Mouse (Mus musculus): Measurements from ENCODE around the gene Pon3. TPM values are rescaled to one million over a fixed set of nuclear protein-coding genes. Genes with fewer than 3 reads are reported as not detected.

Gene Pon3
- polyA plus RNA-seq, 1 experiment from 2014 or later, result 35.2 TPM

GRCm38 (mm10) chr6:5180645-5181044 lies 75.4 kb downstream of the Pon3 start:
- Histone ChIP-seq H3K4me3 (ENCODE audit: low read depth, low read length) (no peak overlapping the region), H3K9me3 (replicated peaks; ENCODE audit: control insufficient read depth, low read length) (no peaks in the 10 kb centered on the region), H3K4me1 (ENCODE audit: control insufficient read depth, insufficient read depth, low read length) (peaks cover 2% of the 10 kb centered on the region; the same call in 1 of the 2 replicates), H3K27me3 (ENCODE audit: control insufficient read depth, insufficient read depth, low read length) (no peaks in the 10 kb centered on the region), H3K4me2 (no peak overlapping the region), H3K36me3 (ENCODE audit: control insufficient read depth, insufficient read depth, low read length) (no peaks in the 10 kb centered on the region), H3K27ac (ENCODE audit: low read depth, low read length) (no peak overlapping the region), H3K9ac (ENCODE audit: low read depth, low read length) (no peak overlapping the region)
- 76% methylated on average over 5 of the region's 5 CpGs for WGBS (ENCODE audit: insufficient replicate concordance)
- no peak for ATAC-seq (replicated peaks; ENCODE audit: insufficient number of reproducible peaks, low FRiP score, low TSS enrichment)

DNA sequence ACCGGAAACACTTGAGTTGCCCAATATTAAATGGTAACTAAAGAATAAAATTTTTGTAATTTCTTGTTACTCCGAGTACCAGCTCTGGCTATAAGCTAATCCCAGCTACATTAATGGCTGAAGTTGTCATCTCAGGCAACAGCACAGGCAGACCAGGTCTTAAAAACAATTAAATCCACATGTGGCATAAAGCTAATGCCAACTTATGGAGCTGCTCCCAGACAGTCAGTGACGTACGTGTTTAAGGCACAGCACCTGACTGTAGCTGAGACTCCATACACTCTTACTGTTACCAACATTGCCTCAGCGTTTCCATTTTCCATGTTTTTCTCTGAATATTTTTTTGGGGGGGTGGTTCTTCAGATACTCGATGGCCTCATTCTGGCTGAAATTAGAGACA lies 76.9 kb downstream of the Pon3 start:
- H3K4me3 ChIP-seq (ENCODE audit: low read depth, low read length), result no peak overlapping the region
- WGBS (ENCODE audit: insufficient replicate concordance), result 81% methylated on average over 6 of the region's 6 CpGs
- no peak overlapping the region for H3K4me2 ChIP-seq
- H3K9me3 ChIP-seq (replicated peaks; ENCODE audit: control insufficient read depth, low read length), result no peaks in the 10 kb centered on the region
- no peaks in the 10 kb centered on the region for H3K36me3 ChIP-seq (ENCODE audit: control insufficient read depth, insufficient read depth, low read length)
- H3K27ac ChIP-seq (ENCODE audit: low read depth, low read length), result no peak overlapping the region
- no peaks in the 10 kb centered on the region for H3K27me3 ChIP-seq (ENCODE audit: control insufficient read depth, insufficient read depth, low read length)
- H3K9ac ChIP-seq (ENCODE audit: low read depth, low read length), result no peak overlapping the region
- ATAC-seq (replicated peaks; ENCODE audit: insufficient number of reproducible peaks, low FRiP score, low TSS enrichment), result no peak
- H3K4me1 ChIP-seq (ENCODE audit: control insufficient read depth, insufficient read depth, low read length), result peaks cover 2% of the 10 kb centered on the region; the same call in 1 of the 2 replicates

- Histone ChIP-seq H3K27ac (ENCODE audit: low read depth, low read length) (no peak overlapping the region), H3K4me2 (peak overlapping the region; percentile 20), H3K36me3 (ENCODE audit: control insufficient read depth, insufficient read depth, low read length) (no peaks in the 10 kb centered on the region), H3K9ac (ENCODE audit: low read depth, low read length) (no peak overlapping the region), H3K4me1 (ENCODE audit: control insufficient read depth, insufficient read depth, low read length) (peaks cover 2% of the 10 kb centered on the region; the same call in 1 of the 2 replicates), H3K4me3 (ENCODE audit: low read depth, low read length) (no peak overlapping the region), H3K9me3 (replicated peaks; ENCODE audit: control insufficient read depth, low read length) (no peaks in the 10 kb centered on the region), H3K27me3 (ENCODE audit: control insufficient read depth, insufficient read depth, low read length) (no peaks in the 10 kb centered on the region)
- WGBS (ENCODE audit: insufficient replicate concordance), result 62% methylated on average over 19 of the region's 19 CpGs
- no peak for ATAC-seq (replicated peaks; ENCODE audit: insufficient number of reproducible peaks, low FRiP score, low TSS enrichment)
Measured at GRCm38 (mm10) chr6:5177967-5178891, 77.9 kb downstream of the Pon3 start.

GRCm38 (mm10) chr6:5174179-5174812 lies 81.8 kb downstream of the Pon3 start:
- WGBS (ENCODE audit: insufficient replicate concordance), result 80% methylated on average over 10 of the region's 10 CpGs
- Histone ChIP-seq H3K36me3 (ENCODE audit: control insufficient read depth, insufficient read depth, low read length) (no peaks in the 10 kb centered on the region), H3K4me3 (ENCODE audit: low read depth, low read length) (no peak overlapping the region), H3K4me2 (no peak overlapping the region), H3K27ac (ENCODE audit: low read depth, low read length) (no peak overlapping the region), H3K9me3 (replicated peaks; ENCODE audit: control insufficient read depth, low read length) (no peaks in the 10 kb centered on the region), H3K4me1 (ENCODE audit: control insufficient read depth, insufficient read depth, low read length) (peaks cover 2% of the 10 kb centered on the region; the same call in 1 of the 2 replicates), H3K9ac (ENCODE audit: low read depth, low read length) (no peak overlapping the region), H3K27me3 (ENCODE audit: control insufficient read depth, insufficient read depth, low read length) (no peaks in the 10 kb centered on the region)
- ATAC-seq (replicated peaks; ENCODE audit: insufficient number of reproducible peaks, low FRiP score, low TSS enrichment), result no peak

- no peak overlapping the region for H3K9ac ChIP-seq (ENCODE audit: low read depth, low read length)
- no peaks in the 10 kb centered on the region for H3K36me3 ChIP-seq (ENCODE audit: control insufficient read depth, insufficient read depth, low read length)
- ATAC-seq (replicated peaks; ENCODE audit: insufficient number of reproducible peaks, low FRiP score, low TSS enrichment), result no peak
- peak overlapping the region; percentile 19; the same call in 1 of the 2 replicates for H3K4me2 ChIP-seq
- no peaks in the 10 kb centered on the region; the same call in 1 of the 2 replicates for H3K4me1 ChIP-seq (ENCODE audit: control insufficient read depth, insufficient read depth, low read length)
- no peaks in the 10 kb centered on the region for H3K9me3 ChIP-seq (replicated peaks; ENCODE audit: control insufficient read depth, low read length)
- no peak overlapping the region for H3K27ac ChIP-seq (ENCODE audit: low read depth, low read length)
- WGBS (ENCODE audit: insufficient replicate concordance), result 65% methylated on average over 9 of the region's 9 CpGs
- no peaks in the 10 kb centered on the region for H3K27me3 ChIP-seq (ENCODE audit: control insufficient read depth, insufficient read depth, low read length)
- H3K4me3 ChIP-seq (ENCODE audit: low read depth, low read length), result no peak overlapping the region
Measured at GRCm38 (mm10) chr6:5172571-5172970, 83.5 kb downstream of the Pon3 start.

DNA sequence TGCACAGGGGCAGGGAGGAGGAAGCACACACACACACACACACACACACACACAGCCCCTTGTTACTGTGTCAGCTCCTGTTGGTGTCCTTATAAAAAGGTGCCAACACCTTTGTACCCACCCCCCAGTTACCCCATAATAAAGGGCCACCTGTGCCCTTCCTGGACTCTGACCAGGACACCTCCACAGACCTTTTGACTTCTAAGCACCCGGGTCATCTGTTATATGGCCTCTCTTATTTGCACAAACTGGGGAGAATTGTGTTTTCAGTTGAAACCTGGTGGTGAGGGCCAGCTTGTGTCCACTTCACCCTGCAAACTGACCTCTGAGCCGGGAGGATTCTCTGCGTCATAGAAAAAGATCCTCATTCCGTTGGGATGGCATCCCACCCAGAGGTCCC lies 84.7 kb downstream of the Pon3 start:
- ATAC-seq (replicated peaks; ENCODE audit: insufficient number of reproducible peaks, low FRiP score, low TSS enrichment), result no peak
- 80% methylated on average over 4 of the region's 4 CpGs for WGBS (ENCODE audit: insufficient replicate concordance)
- no peak overlapping the region for H3K4me2 ChIP-seq
- H3K9me3 ChIP-seq (replicated peaks; ENCODE audit: control insufficient read depth, low read length), result no peaks in the 10 kb centered on the region
- H3K27me3 ChIP-seq (ENCODE audit: control insufficient read depth, insufficient read depth, low read length), result no peaks in the 10 kb centered on the region
- H3K4me3 ChIP-seq (ENCODE audit: low read depth, low read length), result no peak overlapping the region
- H3K4me1 ChIP-seq (ENCODE audit: control insufficient read depth, insufficient read depth, low read length), result no peaks in the 10 kb centered on the region; the same call in 1 of the 2 replicates
- no peak overlapping the region for H3K9ac ChIP-seq (ENCODE audit: low read depth, low read length)
- H3K36me3 ChIP-seq (ENCODE audit: control insufficient read depth, insufficient read depth, low read length), result no peaks in the 10 kb centered on the region
- no peak overlapping the region for H3K27ac ChIP-seq (ENCODE audit: low read depth, low read length)

Other genes starting within 250 kb of the Pon3 start
- gene Pon1, start 62.3 kb downstream of the Pon3 start, polyA plus RNA-seq (2014; fragmentation: Nextera tagmentation; extraction: Ambion mirVana), result 0.10 TPM in 1 of 2 replicates, not detected in the other
- 34.6 and 38.7 TPM in 2 replicates for gene Pon2, start 42.2 kb upstream of the Pon3 start, polyA plus RNA-seq (2014; fragmentation: Nextera tagmentation; extraction: Ambion mirVana)
- gene Asb4, start 127.1 kb upstream of the Pon3 start, polyA plus RNA-seq (2014; fragmentation: Nextera tagmentation; extraction: Ambion mirVana), result 58.4 and 70.1 TPM in 2 replicates
- 18.1 and 18.6 TPM in 2 replicates for gene Pdk4, start 240.0 kb upstream of the Pon3 start, polyA plus RNA-seq (2014; fragmentation: Nextera tagmentation; extraction: Ambion mirVana)